Mouse (Mus musculus) liver, embryonic 16.5 days (tissue): ENCODE data around the gene Ppil2. TPM values are rescaled to one million over a fixed set of nuclear protein-coding genes. Genes with fewer than 3 reads are reported as not detected.

Source experiments
- ATAC-seq: fragments of 200-750 bp; cut with Nextera tagmentation; 2 replicates; pipeline ENCODE4 v1.8.0; 2017; ENCODE audit warnings: low read depth, mild to moderate bottlenecking, moderate number of reproducible peaks, moderate library complexity
- H3K27ac ChIP-seq: fragments of 300-500 bp; sonication (generic); 2 replicates; pipeline ENCODE4 v1.5.1; 2014; ENCODE audit warnings: mild to moderate bottlenecking, low read length
- H3K27me3 ChIP-seq: fragments of 300-500 bp; sonication (generic); 2 replicates; pipeline ENCODE4 v1.6.1; 2014; ENCODE audit warnings: low read depth, low read length, mixed read lengths; ENCODE audit not compliant: control insufficient read depth, insufficient read depth
- H3K36me3 ChIP-seq: fragments of 300-500 bp; sonication (generic); 2 replicates; pipeline ENCODE4 v1.6.1; 2014; ENCODE audit warnings: mild to moderate bottlenecking; ENCODE audit not compliant: control insufficient read depth, insufficient read depth
- H3K4me1 ChIP-seq: fragments of 300-500 bp; sonication (generic); 2 replicates; pipeline ENCODE4 v1.6.1; 2014; ENCODE audit warnings: low read depth, low read length, mixed read lengths; ENCODE audit not compliant: control insufficient read depth
- H3K4me2 ChIP-seq: fragments of 300-500 bp; sonication (generic); 2 replicates; pipeline ENCODE4 v1.6.1; 2014; ENCODE audit warnings: low read depth, low read length, mixed read lengths
- H3K4me3 ChIP-seq: fragments of 300-500 bp; sonication (generic); 2 replicates; pipeline ENCODE4 v1.5.1; 2014; ENCODE audit warnings: low read depth, mild to moderate bottlenecking, low read length
- H3K9ac ChIP-seq: fragments of 300-500 bp; sonication (generic); 2 replicates; pipeline ENCODE4 v1.6.1; 2014; ENCODE audit warnings: low read depth, low read length
- H3K9me3 ChIP-seq: fragments of 300-500 bp; sonication (generic); replicated peaks from 2 replicates; pipeline ENCODE4 v1.6.1; 2016; ENCODE audit warnings: low read length; ENCODE audit not compliant: control insufficient read depth
- WGBS: fragments of 180-500 bp; shearing (Covaris S2); extraction: QIAGEN DNeasy Blood & Tissue Kit; methylation state at CpG from one replicate; pipeline ENCODE4 v1.1.7; 2014; ENCODE audit not compliant: insufficient replicate concordance; 5-methylcytosine and 5-hydroxymethylcytosine counted together
- polyA plus RNA-seq: library from polyadenylated mRNA; unstranded; fragments of >200 nt; fragmentation: Nextera tagmentation; extraction: Ambion mirVana; gene quantifications from 2 replicates; pipeline ENCODE4 v1.2.1, GENCODE M21; 2015

Ppil2 gene
- polyA plus RNA-seq, 1 experiment from 2014 or later = 55.9 TPM

GRCm38 (mm10) chr16:17117309-17117799 lies 6.3 kb upstream of the Ppil2 start:
- no peaks in the 10 kb centered on the region for H3K27me3 ChIP-seq

GRCm38 (mm10) chr16:17104600-17104999 lies 6.5 kb downstream of the Ppil2 start:
- no peak for ATAC-seq
- 75% methylated on average over 4 of the region's 4 CpGs for WGBS

More at GRCm38 (mm10) chr16:17117309-17117799, 6.3 kb upstream of the Ppil2 start:
- Histone ChIP-seq H3K4me1 (no peaks in the 10 kb centered on the region), H3K9me3 (no peaks in the 10 kb centered on the region), H3K4me2 (no peak overlapping the region), H3K36me3 (no peaks in the 10 kb centered on the region), H3K9ac (no peak overlapping the region), H3K4me3 (no peak overlapping the region), H3K27ac (no peak overlapping the region)
- 71% methylated on average over 5 of the region's 5 CpGs for WGBS
- ATAC-seq = no peak

GRCm38 (mm10) chr16:17102630-17103220 lies 8.3 kb downstream of the Ppil2 start:
- H3K27ac ChIP-seq = no peak overlapping the region
- H3K4me3 ChIP-seq = no peak overlapping the region
- peaks cover 30% of the 10 kb centered on the region for H3K36me3 ChIP-seq
- ATAC-seq = no peak
- no peaks in the 10 kb centered on the region for H3K4me1 ChIP-seq
- no peaks in the 10 kb centered on the region for H3K9me3 ChIP-seq
- no peak overlapping the region for H3K9ac ChIP-seq
- no peaks in the 10 kb centered on the region for H3K27me3 ChIP-seq
- 78% methylated on average over 7 of the region's 7 CpGs for WGBS
- no peak overlapping the region for H3K4me2 ChIP-seq

More at GRCm38 (mm10) chr16:17104600-17104999, 6.5 kb downstream of the Ppil2 start:
- Histone ChIP-seq H3K9ac (no peak overlapping the region), H3K9me3 (no peaks in the 10 kb centered on the region), H3K4me2 (no peak overlapping the region), H3K27ac (no peak overlapping the region), H3K36me3 (peaks cover 30% of the 10 kb centered on the region), H3K4me3 (no peak overlapping the region), H3K4me1 (no peaks in the 10 kb centered on the region; the same call in 1 of the 2 replicates), H3K27me3 (no peaks in the 10 kb centered on the region)

GRCm38 (mm10) chr16:17096938-17097337 lies 14.1 kb downstream of the Ppil2 start:
- Histone ChIP-seq H3K27me3 (no peaks in the 10 kb centered on the region), H3K4me3 (no peak overlapping the region), H3K27ac (no peak overlapping the region), H3K9ac (no peak overlapping the region), H3K9me3 (no peaks in the 10 kb centered on the region), H3K36me3 (peaks cover 41% of the 10 kb centered on the region), H3K4me2 (no peak overlapping the region), H3K4me1 (no peaks in the 10 kb centered on the region; the same call in 1 of the 2 replicates)
- WGBS = 77% methylated on average over 3 of the region's 3 CpGs
- no peak for ATAC-seq

GRCm38 (mm10) chr16:17088346-17088745 lies 22.7 kb downstream of the Ppil2 start:
- Histone ChIP-seq H3K9ac (no peak overlapping the region), H3K27me3 (no peaks in the 10 kb centered on the region), H3K27ac (no peak overlapping the region), H3K4me3 (no peak overlapping the region), H3K4me1 (no peaks in the 10 kb centered on the region), H3K9me3 (no peaks in the 10 kb centered on the region), H3K4me2 (no peak overlapping the region), H3K36me3 (peaks cover 30% of the 10 kb centered on the region)
- ATAC-seq = no peak
- WGBS = 66% methylated on average over 3 of the region's 3 CpGs

GRCm38 (mm10) chr16:17086669-17087193 lies 24.3 kb downstream of the Ppil2 start:
- Histone ChIP-seq H3K9ac (no peak overlapping the region), H3K9me3 (no peaks in the 10 kb centered on the region), H3K4me3 (no peak overlapping the region), H3K27me3 (no peaks in the 10 kb centered on the region), H3K4me2 (no peak overlapping the region), H3K27ac (no peak overlapping the region), H3K36me3 (peaks cover 27% of the 10 kb centered on the region), H3K4me1 (no peaks in the 10 kb centered on the region)
- WGBS = 85% methylated on average over 13 of the region's 13 CpGs
- ATAC-seq = no peak

- Histone ChIP-seq H3K27ac (no peak overlapping the region), H3K4me2 (no peak overlapping the region), H3K4me1 (no peaks in the 10 kb centered on the region), H3K9ac (no peak overlapping the region), H3K9me3 (no peaks in the 10 kb centered on the region), H3K27me3 (no peaks in the 10 kb centered on the region), H3K36me3 (peaks cover 26% of the 10 kb centered on the region), H3K4me3 (no peak overlapping the region)
- 76% methylated on average over 3 of the region's 3 CpGs for WGBS
- ATAC-seq = no peak
Observed at GRCm38 (mm10) chr16:17086241-17086640, 24.8 kb downstream of the Ppil2 start.

GRCm38 (mm10) chr16:17085636-17086035 lies 25.4 kb downstream of the Ppil2 start:
- no peaks in the 10 kb centered on the region for H3K9me3 ChIP-seq
- no peak overlapping the region for H3K4me2 ChIP-seq
- H3K36me3 ChIP-seq = peaks cover 20% of the 10 kb centered on the region
- no peak for ATAC-seq
- no peaks in the 10 kb centered on the region for H3K27me3 ChIP-seq
- H3K4me1 ChIP-seq = no peaks in the 10 kb centered on the region
- H3K4me3 ChIP-seq = no peak overlapping the region
- H3K9ac ChIP-seq = no peak overlapping the region
- 77% methylated on average over 4 of the region's 4 CpGs for WGBS
- H3K27ac ChIP-seq = no peak overlapping the region

GRCm38 (mm10) chr16:17082121-17082792 lies 28.8 kb downstream of the Ppil2 start:
- ATAC-seq = no peak
- peaks cover 3% of the 10 kb centered on the region for H3K36me3 ChIP-seq
- H3K27ac ChIP-seq = no peak overlapping the region
- H3K4me1 ChIP-seq = no peaks in the 10 kb centered on the region
- H3K9ac ChIP-seq = no peak overlapping the region
- no peaks in the 10 kb centered on the region for H3K9me3 ChIP-seq
- no peaks in the 10 kb centered on the region for H3K27me3 ChIP-seq
- no peak overlapping the region for H3K4me3 ChIP-seq
- WGBS = 72% methylated on average over 6 of the region's 6 CpGs
- H3K4me2 ChIP-seq = no peak overlapping the region
